Mouse (Mus musculus) erythroblast, embryonic 14.5 days (primary cell): ENCODE measurements around the gene Hpd.

Source experiments
- GATA1 ChIP-seq: IDR thresholded peaks from 2 replicates; pipeline ENCODE4 v1.6.1; 2012; ENCODE audit warnings: low read length, inconsistent platforms, mixed read lengths
- TAL1 ChIP-seq: IDR thresholded peaks from 3 replicates; pipeline ENCODE4 v1.6.1; 2012; ENCODE audit warnings: low read length, inconsistent platforms, mixed read lengths

DNA sequence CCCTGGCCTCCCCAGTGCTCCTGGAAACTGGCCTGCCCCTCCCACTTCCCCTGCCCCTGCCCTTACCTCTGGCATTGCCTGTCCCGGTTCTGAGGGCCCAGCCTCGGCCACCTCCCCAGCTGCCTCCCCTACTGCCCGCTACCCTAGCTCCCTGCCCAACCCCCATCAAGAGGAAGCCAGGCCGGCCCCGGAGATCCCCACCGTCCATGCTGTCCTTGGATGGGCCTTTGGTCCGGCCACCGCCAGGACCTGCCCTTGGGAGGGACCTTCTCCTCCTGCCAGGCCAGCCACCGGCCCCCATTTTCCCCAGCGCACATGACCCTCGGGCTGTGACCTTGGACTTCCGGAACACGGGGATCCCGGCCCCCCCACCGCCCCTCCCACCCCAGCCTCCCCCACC lies 22.2 kb downstream of the Hpd start:
- TF ChIP-seq GATA1 (no peak), TAL1 (no peak)
